Mouse (Mus musculus): ENCODE measurements at regions not wholly inside any gene's neighbourhood (a gene's known extent, or its start where the extent isn't known, plus 50 kb on each side); places are given as distances from the start of the nearest gene placed in this dataset.

DNA sequence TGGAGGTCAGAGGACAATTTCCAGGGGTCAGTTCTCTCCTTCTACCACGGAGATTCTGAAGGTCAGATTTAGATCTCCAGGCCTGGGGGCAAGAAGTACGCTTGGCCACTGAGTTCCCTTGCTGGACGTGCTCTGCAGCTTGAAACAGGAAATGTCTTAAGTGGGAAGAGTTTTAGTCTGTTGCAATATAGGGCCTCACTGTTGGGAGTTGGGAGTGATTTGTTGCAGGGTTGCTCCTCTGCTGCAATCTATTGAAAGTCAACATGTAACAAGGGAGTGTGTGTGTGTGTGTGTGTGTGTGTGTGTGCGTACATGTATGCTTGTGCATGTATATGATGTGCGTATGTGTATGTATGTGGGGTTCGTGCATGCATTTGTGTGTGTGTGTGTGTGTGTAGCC, 71.5 kb upstream of the Gmds start:
- H3K4me1 ChIP-seq (replicated peaks), result no peaks in the 10 kb centered on the region
- H3K4me3 ChIP-seq, result no peak overlapping the region
- no peak overlapping the region for H3K9ac ChIP-seq
- 60% methylated on average over 6 of the region's 6 CpGs for WGBS
- ATAC-seq (ENCODE audit: insufficient number of reproducible peaks, low FRiP score), result no peak
- peaks cover 5% of the 10 kb centered on the region for H3K9me3 ChIP-seq (replicated peaks)
- no peak overlapping the region for H3K27ac ChIP-seq (ENCODE audit: poor library complexity, severe bottlenecking)
- no peak overlapping the region for H3K4me2 ChIP-seq
- no peaks in the 10 kb centered on the region for H3K27me3 ChIP-seq (replicated peaks)
- H3K36me3 ChIP-seq, result no peaks in the 10 kb centered on the region

- Histone ChIP-seq H3K4me3 (no peak overlapping the region), H3K27ac (ENCODE audit: poor library complexity, severe bottlenecking) (no peak overlapping the region), H3K36me3 (no peaks in the 10 kb centered on the region), H3K9ac (no peak overlapping the region), H3K9me3 (replicated peaks) (peaks cover 4% of the 10 kb centered on the region), H3K27me3 (replicated peaks) (no peaks in the 10 kb centered on the region), H3K4me1 (replicated peaks) (no peaks in the 10 kb centered on the region), H3K4me2 (no peak overlapping the region)
- no peak for ATAC-seq (ENCODE audit: insufficient number of reproducible peaks, low FRiP score)
- WGBS, result 71% methylated on average over 1 of the region's 1 CpGs
These were observed 60.1 kb upstream of the Gmds start for GRCm38 (mm10) chr13:32398616-32399015.

All from heart, embryonic 12.5 days (tissue).